Comparison of ENCODE assay signal across 14 mouse cellular contexts in the genomic region with DNA sequence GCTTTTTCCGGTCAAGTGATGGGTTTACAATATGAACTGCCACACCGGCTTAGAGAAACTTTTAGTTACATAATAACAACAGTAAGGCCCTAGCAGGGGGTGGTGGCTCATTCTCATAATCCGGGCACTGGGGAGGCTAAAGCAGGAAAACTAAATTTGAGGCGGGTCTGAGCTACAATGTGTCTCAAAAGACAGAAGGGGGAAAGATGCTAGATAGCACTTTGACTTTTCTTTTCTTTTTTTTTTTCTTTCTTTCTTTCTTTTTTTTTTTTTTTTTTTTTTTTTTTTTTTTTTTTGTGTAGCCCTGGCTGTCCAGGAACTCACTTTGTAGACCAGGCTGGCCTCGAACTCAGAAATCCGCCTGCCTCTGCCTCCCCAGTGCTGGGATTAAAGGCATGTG. TPM values are rescaled to one million over a fixed set of nuclear protein-coding genes. Genes with fewer than 3 reads are reported as not detected.
DNase-seq lines count a peak whose midpoint lies in the region; ATAC-seq and TF ChIP-seq lines count a peak whose summit lies in the region.
"Not testable (repeated sequence)": the region's sequence is repeated elsewhere in the genome, so short reads cannot be mapped to it uniquely, and the experiment has no call there.
"Had no signal": no experiment of that assay in that cellular context is flagged by ENCODE, and none has a peak within 500 bp of the region (broad histone marks: within the 10 kb centered on the region; RNA-seq: fewer than 3 reads in every experiment).

No protein-coding gene starts in this region.

- dilution Hi-C loops in CH12.LX (cut with MboI; ENCODE audit: extremely low pct_ligation_motif_present, extremely low pct_unique_long_range_greater_than_20kb, low sequenced_read_pairs) = not testable (repeated sequence)

- peaks cover 8 to 43% of the 10 kb centered on the region in 2 experiments for H3K4me1 ChIP-seq in CH12.LX (ENCODE audit: control insufficient read depth in 1 of 2, insufficient read depth in 2 of 2)
- not testable (repeated sequence) for H3K4me1 ChIP-seq in ES-Bruce4 (ENCODE audit: control insufficient read depth, insufficient read depth, low read length); ES-E14 (ENCODE audit: control insufficient read depth in 2 of 2, insufficient read depth in 2 of 2, low read length in 2 of 2, poor library complexity in 1 of 2); MEL (ENCODE audit: control insufficient read depth in 1 of 2, insufficient read depth in 2 of 2, low read length in 2 of 2); intestine, postnatal 0 days (replicated peaks; ENCODE audit: control insufficient read depth, insufficient read depth, low read length)

- H3K4me2 ChIP-seq in CH12.LX (ENCODE audit: insufficient read depth, low read depth, poor library complexity, severe bottlenecking); intestine, postnatal 0 days (replicated peaks; ENCODE audit: low read depth): not testable (repeated sequence)

- not testable (repeated sequence) for H3K27ac ChIP-seq in CH12.LX (ENCODE audit: insufficient read depth, low read depth); ES-Bruce4 (ENCODE audit: insufficient read depth, low read length); ES-E14 (ENCODE audit: insufficient read depth, low read depth, low read length, poor library complexity, severe bottlenecking); MEL (ENCODE audit: control insufficient read depth, low read depth, low read length)
- 0 out of 2 replicates have a peak overlapping the region, but pooled peaks have one; percentile 57 for H3K27ac ChIP-seq in intestine, postnatal 0 days (ENCODE audit: low read depth, low read length)

- H3K27me3 ChIP-seq in CH12.LX (replicated peaks); ES-Bruce4 (ENCODE audit: control insufficient read depth, insufficient read depth, low read length, poor library complexity, severe bottlenecking); MEL (ENCODE audit: control insufficient read depth in 1 of 2, insufficient read depth in 2 of 2, low read length in 2 of 2); intestine, postnatal 0 days (replicated peaks; ENCODE audit: control insufficient read depth, insufficient read depth, low read length): not testable (repeated sequence)

- WGBS in intestine, postnatal 0 days = 82% methylated on average over 6 of the region's 6 CpGs

- in situ Hi-C loops in CH12.LX (cut with MboI; ENCODE audit: low pct_ligation_motif_present, low pct_unique_long_range_greater_than_20kb, low sequenced_read_pairs); ES-E14 (cut with MboI; ENCODE audit: low sequenced_read_pairs in 2 of 2, unreplicated experiment in 2 of 2): not testable (repeated sequence)

- TF ChIP-seq CTCF in CH12.LX (conservative IDR thresholded peaks at IDR 0.05 in 1 of 2, IDR thresholded peaks at IDR 0.05 in 1 of 2; ENCODE audit: low read depth in 2 of 2, low read length in 2 of 2); ES-Bruce4 (IDR thresholded peaks at IDR 0.05; ENCODE audit: low read depth, low read length); MEL (IDR thresholded peaks at IDR 0.05 in 2 of 3, conservative IDR thresholded peaks at IDR 0.05 in 1 of 3; ENCODE audit: control insufficient read depth in 1 of 3, insufficient read depth in 1 of 3, low read depth in 2 of 3, low read length in 3 of 3, poor library complexity in 1 of 3, severe bottlenecking in 1 of 3); intestine, postnatal 0 days (IDR thresholded peaks at IDR 0.05; ENCODE audit: low read depth): not testable (repeated sequence)

- not testable (repeated sequence) for H3K9ac ChIP-seq in CH12.LX (ENCODE audit: insufficient read depth, low read depth); MEL (ENCODE audit: control insufficient read depth, low read depth, low read length, poor library complexity, severe bottlenecking); intestine, postnatal 0 days (ENCODE audit: low read depth, low read length)
- H3K9ac ChIP-seq in ES-Bruce4 (ENCODE audit: low read depth, poor library complexity, severe bottlenecking) (0 out of 2 replicates have a peak overlapping the region, but pooled peaks have one; percentile 23), ES-E14 (ENCODE audit: insufficient read depth, low read depth, low read length, poor library complexity, severe bottlenecking) (peak overlapping the region; percentile 32; the same call in 1 of the 2 replicates)

- not testable (repeated sequence) for TF ChIP-seq POLR2A in CH12.LX (IDR thresholded peaks at IDR 0.05; ENCODE audit: low read depth, low read length); ES-Bruce4 (IDR thresholded peaks at IDR 0.05; ENCODE audit: insufficient read depth, low read length); MEL (IDR thresholded peaks at IDR 0.05; ENCODE audit: control insufficient read depth in 1 of 2, insufficient read depth in 1 of 2, low read depth in 1 of 2, low read length in 2 of 2, poor library complexity in 1 of 2)

- ATAC-seq in intestine, postnatal 0 days = not testable (repeated sequence)

- TF ChIP-seq EP300 in CH12.LX (IDR thresholded peaks at IDR 0.05; ENCODE audit: low read length); ES-Bruce4 (IDR thresholded peaks at IDR 0.05; ENCODE audit: insufficient read depth, low read depth, low read length); MEL (IDR thresholded peaks at IDR 0.05; ENCODE audit: low read depth in 1 of 2, low read length in 2 of 2): not testable (repeated sequence)

- H3K4me3 ChIP-seq in CH12.LX (replicated peaks in 1 of 3; ENCODE audit: low read depth in 2 of 3, low read length in 2 of 3, poor library complexity in 1 of 3); ES-Bruce4 (ENCODE audit: low read depth, low read length); ES-E14 (ENCODE audit: insufficient read depth in 1 of 2, low read depth in 1 of 2, low read length in 2 of 2, poor library complexity in 1 of 2, severe bottlenecking in 1 of 2); MEL (ENCODE audit: control insufficient read depth in 1 of 2, insufficient read depth in 1 of 2, low read depth in 2 of 2, low read length in 2 of 2); intestine, postnatal 0 days (ENCODE audit: low read depth, low read length): not testable (repeated sequence)

- H3K9me3 ChIP-seq in CH12.LX (replicated peaks; ENCODE audit: low read length); ES-Bruce4 (replicated peaks; ENCODE audit: control insufficient read depth, insufficient read depth, low read length, poor library complexity, severe bottlenecking); ES-E14 (ENCODE audit: control insufficient read depth, insufficient read depth, low read depth, low read length); MEL (replicated peaks; ENCODE audit: insufficient read depth, low read length); intestine, postnatal 0 days (ENCODE audit: control insufficient read depth): not testable (repeated sequence)

- not testable (repeated sequence) for H3K79me2 ChIP-seq in CH12.LX (replicated peaks; ENCODE audit: control insufficient read depth, extremely low read depth, insufficient read depth, poor library complexity, severe bottlenecking); MEL (ENCODE audit: control insufficient read depth, insufficient read depth, low read length, poor library complexity)

- DNase-seq in CH12.LX (ENCODE audit: extremely low read depth); ES-E14 (ENCODE audit: low read depth, low spot score); MEL (ENCODE audit: low read depth, low spot score): not testable (repeated sequence)

- not testable (repeated sequence) for TF ChIP-seq RAD21 in CH12.LX (IDR thresholded peaks at IDR 0.05; ENCODE audit: low read depth, low read length); MEL (IDR thresholded peaks at IDR 0.05; ENCODE audit: low read depth, low read length)

- H3K36me3 ChIP-seq in CH12.LX (replicated peaks in 1 of 2; ENCODE audit: control insufficient read depth in 1 of 2, insufficient read depth in 1 of 2, low read length in 1 of 2); ES-Bruce4 (ENCODE audit: control insufficient read depth, insufficient read depth, low read length, poor library complexity, severe bottlenecking); ES-E14 (ENCODE audit: control insufficient read depth, insufficient read depth, low read length, poor library complexity, severe bottlenecking); MEL (ENCODE audit: control insufficient read depth in 1 of 2, insufficient read depth in 2 of 2, low read length in 2 of 2); intestine, postnatal 0 days (ENCODE audit: control insufficient read depth, insufficient read depth): not testable (repeated sequence)

RNA-seq across cellular contexts. Expression of gene Prph, which starts 9.2 kb away (rescaled TPM):
- not detected in 2 replicates for total RNA-seq in CH12.LX (2012; rRNA removed)
- 0.12 TPM in 1 of 2 replicates, not detected in the other for total RNA-seq in CH12.LX (2014; rRNA removed)
- polyA plus RNA-seq in CH12.LX (2012; ENCODE audit: insufficient read length, low read depth) = not detected in 2 replicates
- 8.0 and 11.5 TPM in 2 replicates for polyA plus RNA-seq in ES-Bruce4 (2011; ENCODE audit: insufficient read depth, insufficient read length, low read depth, missing spikeins)
- 15.1 and 20.6 TPM in 2 replicates for total RNA-seq in ES-E14 (2012; rRNA removed)
- not detected in 2 replicates for total RNA-seq in MEL (2012; rRNA removed)
- polyA plus RNA-seq in MEL (2012; ENCODE audit: insufficient read depth in 1 of 2, insufficient read length in 2 of 2, low read depth in 1 of 2, low replicate concordance in 2 of 2, missing spikeins in 1 of 2) = not detected
- polyA plus RNA-seq in intestine, postnatal 0 days (2015; fragmentation: Nextera tagmentation; extraction: Ambion mirVana) = 29.8 and 32.7 TPM in 2 replicates
- total RNA-seq: G1E had no signal
- polyA plus RNA-seq: activated CD4-positive, CD25-positive, alpha-beta regulatory T cell, adult 4 months; CD4-positive, CD25-positive, alpha-beta regulatory T cell, adult 4 months; G1E had no signal

RNA-seq across cellular contexts. Expression of gene Tuba1c, which starts 16.0 kb away (rescaled TPM):
- total RNA-seq in CH12.LX (2012; rRNA removed) (178 and 229 TPM in 2 replicates), CH12.LX (2014; rRNA removed) (359 and 390 TPM in 2 replicates), ES-E14 (2012; rRNA removed) (335 and 424 TPM in 2 replicates), MEL (2012; rRNA removed) (163 and 201 TPM in 2 replicates)
- polyA plus RNA-seq in CH12.LX (2012; ENCODE audit: insufficient read length, low read depth) (183 and 220 TPM in 2 replicates), ES-Bruce4 (2011; ENCODE audit: insufficient read depth, insufficient read length, low read depth, missing spikeins) (407 and 426 TPM in 2 replicates), MEL (2012; ENCODE audit: insufficient read depth in 1 of 2, insufficient read length in 2 of 2, low read depth in 1 of 2, low replicate concordance in 2 of 2, missing spikeins in 1 of 2) (100 to 1,000 TPM in 1 of 2 experiments, not detected in 1; 129 TPM)
- 271 and 315 TPM in 2 replicates for polyA plus RNA-seq in intestine, postnatal 0 days (2015; fragmentation: Nextera tagmentation; extraction: Ambion mirVana)

RNA-seq across cellular contexts. Expression of gene Troap, which starts 28.6 kb away (rescaled TPM):
- 17.8 and 25.0 TPM in 2 replicates for total RNA-seq in CH12.LX (2012; rRNA removed)
- 19.2 and 20.2 TPM in 2 replicates for total RNA-seq in CH12.LX (2014; rRNA removed)
- polyA plus RNA-seq in CH12.LX (2012; ENCODE audit: insufficient read length, low read depth) = 61.0 and 74.2 TPM in 2 replicates
- 43.3 and 46.5 TPM in 2 replicates for polyA plus RNA-seq in ES-Bruce4 (2011; ENCODE audit: insufficient read depth, insufficient read length, low read depth, missing spikeins)
- 27.8 and 32.1 TPM in 2 replicates for total RNA-seq in ES-E14 (2012; rRNA removed)
- 24.3 and 25.8 TPM in 2 replicates for total RNA-seq in MEL (2012; rRNA removed)
- polyA plus RNA-seq in MEL (2012; ENCODE audit: insufficient read depth in 1 of 2, insufficient read length in 2 of 2, low read depth in 1 of 2, low replicate concordance in 2 of 2, missing spikeins in 1 of 2) = 10 to 100 TPM in 1 of 2 experiments, not detected in 1; 70.2 TPM
- 4.8 TPM in 2 replicates for polyA plus RNA-seq in intestine, postnatal 0 days (2015; fragmentation: Nextera tagmentation; extraction: Ambion mirVana)
- total RNA-seq: adrenal gland, adult 18-20 months had no signal

RNA-seq across cellular contexts. Expression of gene C1ql4, which starts 41.9 kb away (rescaled TPM):
- total RNA-seq in CH12.LX (2012; rRNA removed) = 0.08 TPM in 1 of 2 replicates, not detected in the other
- not detected in 2 replicates for total RNA-seq in CH12.LX (2014; rRNA removed)
- polyA plus RNA-seq in CH12.LX (2012; ENCODE audit: insufficient read length, low read depth) = not detected in 2 replicates
- polyA plus RNA-seq in ES-Bruce4 (2011; ENCODE audit: insufficient read depth, insufficient read length, low read depth, missing spikeins) = 0.96 TPM in 1 of 2 replicates, not detected in the other
- total RNA-seq in ES-E14 (2012; rRNA removed) = 3.1 and 3.7 TPM in 2 replicates
- total RNA-seq in MEL (2012; rRNA removed) = 0.15 TPM in 1 of 2 replicates, not detected in the other
- under 1 TPM in 1 of 2 experiments, not detected in 1; 0.08 TPM for polyA plus RNA-seq in MEL (2012; ENCODE audit: insufficient read depth in 1 of 2, insufficient read length in 2 of 2, low read depth in 1 of 2, low replicate concordance in 2 of 2, missing spikeins in 1 of 2)
- polyA plus RNA-seq in intestine, postnatal 0 days (2015; fragmentation: Nextera tagmentation; extraction: Ambion mirVana) = 0.10 and 0.17 TPM in 2 replicates
- total RNA-seq: adrenal gland, adult 18-20 months; adrenal gland, adult 2 months; adrenal gland, adult 8-10 months; adrenal gland, postnatal 14 days; adrenal gland, postnatal 25 days; adrenal gland, postnatal 36 days; G1E had no signal
- polyA plus RNA-seq: activated CD4-positive, CD25-positive, alpha-beta regulatory T cell, adult 4 months; adrenal gland, adult 2 months; CD4-positive, CD25-positive, alpha-beta regulatory T cell, adult 4 months; G1E had no signal

RNA-seq across cellular contexts. Expression of gene Dnajc22, which starts 47.2 kb away (rescaled TPM):
- total RNA-seq in CH12.LX (2012; rRNA removed) (10.0 and 10.6 TPM in 2 replicates), CH12.LX (2014; rRNA removed) (20.4 and 24.2 TPM in 2 replicates), ES-E14 (2012; rRNA removed) (8.6 and 16.7 TPM in 2 replicates), MEL (2012; rRNA removed) (3.2 TPM in 2 replicates)
- polyA plus RNA-seq in CH12.LX (2012; ENCODE audit: insufficient read length, low read depth) (12.4 and 14.5 TPM in 2 replicates), ES-Bruce4 (2011; ENCODE audit: insufficient read depth, insufficient read length, low read depth, missing spikeins) (5.0 and 5.4 TPM in 2 replicates), MEL (2012; ENCODE audit: insufficient read depth in 1 of 2, insufficient read length in 2 of 2, low read depth in 1 of 2, low replicate concordance in 2 of 2, missing spikeins in 1 of 2) (1 to 10 TPM in 1 of 2 experiments, not detected in 1; 5.3 TPM)
- polyA plus RNA-seq in intestine, postnatal 0 days (2015; fragmentation: Nextera tagmentation; extraction: Ambion mirVana) = 52.9 and 55.7 TPM in 2 replicates
- polyA plus RNA-seq: activated CD4-positive, CD25-positive, alpha-beta regulatory T cell, adult 4 months; CD4-positive, CD25-positive, alpha-beta regulatory T cell, adult 4 months; G1E had no signal
